Mouse (Mus musculus) MEL (cell line): ENCODE results near the gene Gcnt3. TPM values are rescaled to one million over a fixed set of nuclear protein-coding genes. Genes with fewer than 3 reads are reported as not detected.

Experiments used
- DNase-seq: peaks from one replicate; pipeline ENCODE4 v3.0.0; 2011; ENCODE audit warnings: low read depth, low spot score
- H3K27ac ChIP-seq: 2 replicates; pipeline ENCODE4 v1.5.1; 2012; ENCODE audit warnings: low read depth, mild to moderate bottlenecking, control low read depth, low read length, moderate library complexity; ENCODE audit not compliant: control insufficient read depth
- H3K27me3 ChIP-seq, 2 experiments: fragments of 150-350 bp in 1 of 2; sonication (generic) in 1 of 2; 2 replicates each; pipeline ENCODE4 v1.6.1; 2012; ENCODE audit warnings: low read length in 2 of 2, mild to moderate bottlenecking in 2 of 2, improper control_type of control experiment in 1 of 2, moderate library complexity in 1 of 2; ENCODE audit not compliant: insufficient read depth in 2 of 2, control insufficient read depth in 1 of 2
- H3K36me3 ChIP-seq, 2 experiments: 2 replicates each; pipeline ENCODE4 v1.6.1; 2012 to 2014; ENCODE audit warnings: low read length in 2 of 2, improper control_type of control experiment in 1 of 2, inconsistent platforms in 1 of 2, mild to moderate bottlenecking in 1 of 2; ENCODE audit not compliant: insufficient read depth in 2 of 2, control insufficient read depth in 1 of 2
- H3K4me1 ChIP-seq, 2 experiments: fragments of 150-350 bp in 1 of 2; sonication (generic) in 1 of 2; 2 replicates each; pipeline ENCODE4 v1.6.1; 2012; ENCODE audit warnings: low read length in 2 of 2, improper control_type of control experiment in 1 of 2, mild to moderate bottlenecking in 1 of 2; ENCODE audit not compliant: insufficient read depth in 2 of 2, control insufficient read depth in 1 of 2
- H3K4me3 ChIP-seq, 2 experiments: fragments of 150-350 bp in 1 of 2; sonication (generic) in 1 of 2; 2 replicates each; pipeline ENCODE4 v1.5.1; 2012; ENCODE audit warnings: low read depth in 2 of 2, low read length in 2 of 2, mild to moderate bottlenecking in 2 of 2, moderate library complexity in 2 of 2, control low read depth in 1 of 2, improper control_type of control experiment in 1 of 2; ENCODE audit not compliant: control insufficient read depth in 1 of 2, insufficient read depth in 1 of 2
- H3K79me2 ChIP-seq: 2 replicates; pipeline ENCODE4 v1.6.1; 2012; ENCODE audit warnings: mild to moderate bottlenecking, low read length, moderate library complexity; ENCODE audit not compliant: control insufficient read depth, poor library complexity, insufficient read depth
- H3K9ac ChIP-seq: 2 replicates; pipeline ENCODE4 v1.6.1; 2012; ENCODE audit warnings: low read depth, mild to moderate bottlenecking, control low read depth, low read length, moderate library complexity; ENCODE audit not compliant: control insufficient read depth, poor library complexity, severe bottlenecking
- H3K9me3 ChIP-seq: fragments of 150-350 bp; sonication (generic); replicated peaks from 2 replicates; pipeline ENCODE4 v1.6.1; 2012; ENCODE audit warnings: mild to moderate bottlenecking, low read length, improper control_type of control experiment, moderate library complexity; ENCODE audit not compliant: insufficient read depth
- CHD2 ChIP-seq: IDR thresholded peaks from 2 replicates; pipeline ENCODE4 v1.6.1; 2011; ENCODE audit warnings: low read length, improper control_type of control experiment
- E2F4 ChIP-seq: IDR thresholded peaks from 2 replicates; pipeline ENCODE4 v1.6.1; 2011; ENCODE audit warnings: low read depth, low read length, improper control_type of control experiment, borderline replicate concordance
- EP300 ChIP-seq, 2 experiments: IDR thresholded peaks; 2 replicates each; pipeline ENCODE4 v1.6.1; 2011; ENCODE audit warnings: improper control_type of control experiment in 2 of 2, low read length in 2 of 2, low read depth in 1 of 2, mild to moderate bottlenecking in 1 of 2
- ETS1 ChIP-seq: IDR thresholded peaks from 2 replicates; pipeline ENCODE4 v1.6.1; 2012; ENCODE audit warnings: low read depth, mild to moderate bottlenecking, inconsistent platforms, low read length, improper control_type of control experiment, moderate library complexity
- GABPA ChIP-seq: IDR thresholded peaks from 2 replicates; pipeline ENCODE4 v1.6.1; 2012; ENCODE audit warnings: low read depth, mild to moderate bottlenecking, inconsistent platforms, low read length, improper control_type of control experiment, moderate library complexity
- HCFC1 ChIP-seq: IDR thresholded peaks from 2 replicates; pipeline ENCODE4 v1.6.1; 2012; ENCODE audit warnings: low read depth, mild to moderate bottlenecking, inconsistent platforms, low read length, improper control_type of control experiment, moderate library complexity
- JUND ChIP-seq: IDR thresholded peaks from 2 replicates; pipeline ENCODE4 v1.6.1; 2011; ENCODE audit warnings: low read depth, mild to moderate bottlenecking, improper control_type of control experiment, low read length
- KAT2A ChIP-seq: conservative IDR thresholded peaks from 2 replicates; pipeline ENCODE4 v1.6.1; 2012; ENCODE audit warnings: low read depth, low read length, improper control_type of control experiment, inconsistent platforms
- MAFK ChIP-seq: IDR thresholded peaks from 2 replicates; pipeline ENCODE4 v1.6.1; 2011; ENCODE audit warnings: low read depth, mild to moderate bottlenecking, low read length, improper control_type of control experiment, borderline replicate concordance
- MEF2A ChIP-seq: IDR thresholded peaks from 2 replicates; pipeline ENCODE4 v1.6.1; 2014; ENCODE audit warnings: low read depth, mild to moderate bottlenecking, inconsistent platforms, low read length, improper control_type of control experiment; ENCODE audit not compliant: poor library complexity, insufficient replicate concordance, severe bottlenecking; ENCODE audit errors: extremely low read depth
- MYC ChIP-seq: IDR thresholded peaks from 2 replicates; pipeline ENCODE4 v1.6.1; 2011; ENCODE audit warnings: low read depth, mild to moderate bottlenecking, low read length, improper control_type of control experiment, moderate library complexity
- NELFE ChIP-seq: IDR thresholded peaks from 2 replicates; pipeline ENCODE4 v1.6.1; 2011; ENCODE audit warnings: low read depth, low read length, improper control_type of control experiment
- POLR2AphosphoS2 ChIP-seq: IDR thresholded peaks from 2 replicates; pipeline ENCODE4 v1.6.1; 2011; ENCODE audit warnings: low read length, improper control_type of control experiment
- POLR2AphosphoS5 ChIP-seq: IDR thresholded peaks from 2 replicates; pipeline ENCODE4 v1.6.1; 2012; ENCODE audit warnings: low read depth, borderline replicate concordance, mild to moderate bottlenecking, inconsistent platforms, low read length, moderate library complexity, mixed read lengths
- RAD21 ChIP-seq: IDR thresholded peaks from 2 replicates; pipeline ENCODE4 v1.6.1; 2011; ENCODE audit warnings: mild to moderate bottlenecking, low read depth, low read length, improper control_type of control experiment
- RCOR1 ChIP-seq: IDR thresholded peaks from 2 replicates; pipeline ENCODE4 v1.6.1; 2012; ENCODE audit warnings: low read depth, mild to moderate bottlenecking, inconsistent platforms, low read length, improper control_type of control experiment
- TCF12 ChIP-seq: IDR thresholded peaks from 2 replicates; pipeline ENCODE4 v1.6.1; 2014; ENCODE audit warnings: low read depth, mild to moderate bottlenecking, inconsistent platforms, low read length, improper control_type of control experiment, moderate library complexity
- USF1 ChIP-seq: IDR thresholded peaks from 2 replicates; pipeline ENCODE4 v1.6.1; 2014; ENCODE audit warnings: low read depth, mild to moderate bottlenecking, inconsistent platforms, low read length, improper control_type of control experiment, moderate library complexity
- polyA plus RNA-seq, 2 experiments: library from polyadenylated mRNA; stranded (reverse) in 1 of 2; unstranded in 1 of 2; fragments of >175 nt in 1 of 2; fragments of >200 nt in 1 of 2; gene quantifications; 2 replicates each; pipeline versions ENCODE4 v1.2.1 to v1.2.4; 2012; ENCODE audit warnings: low replicate concordance in 2 of 2, low read depth in 1 of 2; ENCODE audit not compliant: insufficient read length in 2 of 2, insufficient read depth in 1 of 2, missing spikeins in 1 of 2
- total RNA-seq: library from RNA; depleted of rRNA; stranded (reverse); fragments of 300-350 nt; gene quantifications from 2 replicates; pipeline ENCODE4 v1.2.3, GENCODE M21; 2012

Gcnt3 gene
- total and polyA plus RNA-seq, 3 experiments, result not detected

- no peak for DNase-seq
- H3K79me2 ChIP-seq, result no peaks in the 10 kb centered on the region
- H3K4me1 ChIP-seq, result no peaks in the 10 kb centered on the region
- H3K4me3 ChIP-seq, result no peak overlapping the region
- peaks cover 0 to 4% of the 10 kb centered on the region in 2 experiments; a peak in 1 of 4 replicates for H3K27me3 ChIP-seq
- H3K36me3 ChIP-seq, result no peaks in the 10 kb centered on the region
- no peaks in the 10 kb centered on the region for H3K9me3 ChIP-seq
- H3K9ac ChIP-seq, result no peak overlapping the region
- TF ChIP-seq RCOR1 (no peak), POLR2AphosphoS5 (no peak), MAFK (no peak), CHD2 (no peak), KAT2A (no peak), HCFC1 (no peak), USF1 (no peak)
- H3K27ac ChIP-seq, result no peak overlapping the region
Measured at GRCm38 (mm10) chr9:70080027-70080800, 42.3 kb upstream of the Gcnt3 start.

- Histone ChIP-seq H3K27ac (no peak overlapping the region), H3K4me3 (no peak overlapping the region), H3K4me1 (no peaks in the 10 kb centered on the region), H3K27me3 (peaks cover 2 to 4% of the 10 kb centered on the region in 2 experiments; a peak in 1 of 4 replicates), H3K9me3 (no peaks in the 10 kb centered on the region), H3K36me3 (no peaks in the 10 kb centered on the region), H3K9ac (no peak overlapping the region), H3K79me2 (no peaks in the 10 kb centered on the region)
- DNase-seq, result peak; percentile 8
- no peak for TF ChIP-seq KAT2A
- no peak for TF ChIP-seq GABPA
- TF ChIP-seq ETS1, result no peak
- TF ChIP-seq RAD21, result no peak
- no peak for TF ChIP-seq MAFK
- no peak for TF ChIP-seq EP300 (IDR thresholded peaks at IDR 0.05; ENCODE audit: low read depth in 1 of 2, low read length in 2 of 2)
- no peak for TF ChIP-seq MYC
- TF ChIP-seq TCF12, result no peak
- TF ChIP-seq JUND, result no peak
- TF ChIP-seq E2F4, result no peak
- no peak for TF ChIP-seq RCOR1
- no peak for TF ChIP-seq POLR2AphosphoS2
- no peak for TF ChIP-seq NELFE
- TF ChIP-seq MEF2A, result no peak
Measured at GRCm38 (mm10) chr9:70078034-70078433, 40.1 kb upstream of the Gcnt3 start.
